ENCODE assay signal across 12 mouse cellular contexts in genomic region chr6:89333964-89334702, GRCm38 (mm10). TPM values are rescaled to one million over a fixed set of nuclear protein-coding genes. Genes with fewer than 3 reads are reported as not detected.
A peak's percentile ranks its signal among the peaks of the same experiment; 100 is the strongest.
DNase-seq lines count a peak whose midpoint lies in the region; ATAC-seq and TF ChIP-seq lines count a peak whose summit lies in the region.
"Had no signal": no experiment of that assay in that cellular context is flagged by ENCODE, and none has a peak within 500 bp of the region (broad histone marks: within the 10 kb centered on the region; RNA-seq: fewer than 3 reads in every experiment).

No protein-coding gene starts in this region.

- TF ChIP-seq CTCF in gastrocnemius, adult 2 months (IDR thresholded peaks at IDR 0.05), result no peak

- intact Hi-C loops in gastrocnemius, adult 2 months (cut with DNase I), result no loop called here

- H3K4me2 ChIP-seq in hindbrain, embryonic 11.5 days (replicated peaks; ENCODE audit: low read depth, low read length), result no peak overlapping the region
- H3K4me2 ChIP-seq in midbrain, embryonic 15.5 days, result peak overlapping the region; percentile 10

- H3K9ac ChIP-seq in hindbrain, embryonic 11.5 days (ENCODE audit: low read depth, low read length), result no peak overlapping the region
- H3K9ac ChIP-seq in midbrain, embryonic 15.5 days, result peak overlapping the region; percentile 8; the same call in 1 of the 2 replicates

- peak; percentile 86 for DNase-seq in R1 (ENCODE audit: low read depth, low spot score)
- DNase-seq in embryo, embryonic 11.5 days (ENCODE audit: low read depth, low spot score), result peak; percentile 43
- DNase-seq in hindbrain, embryonic 11.5 days (ENCODE audit: low spot score), result peak; percentile 90
- DNase-seq in spleen, postnatal 4 days (ENCODE audit: low spot score in 2 of 2), result no peak
- no peak for DNase-seq in gastrocnemius, adult 2 months
- no peak for DNase-seq in cerebellum, postnatal 25 days
- DNase-seq in thymus, postnatal 25 days, result no peak
- DNase-seq: cerebellum, adult 8-10 months; heart, postnatal 36 days; liver; right cerebral cortex, postnatal 25 days had no signal

- no peak overlapping the region for H3K4me3 ChIP-seq in hindbrain, embryonic 11.5 days (ENCODE audit: low read depth, low read length)
- H3K4me3 ChIP-seq in midbrain, embryonic 15.5 days, result no peak overlapping the region
- no peak overlapping the region for H3K4me3 ChIP-seq in gastrocnemius, adult 2 months

- WGBS in hindbrain, embryonic 11.5 days, result 60% methylated on average over 12 of the region's 12 CpGs
- WGBS in midbrain, embryonic 15.5 days, result 32% methylated on average over 12 of the region's 12 CpGs

- H3K27ac ChIP-seq in hindbrain, embryonic 11.5 days (ENCODE audit: low read depth, low read length), result peak overlapping the region; percentile 72
- peak overlapping the region; percentile 77 for H3K27ac ChIP-seq in midbrain, embryonic 15.5 days
- H3K27ac ChIP-seq in gastrocnemius, adult 2 months, result no peak overlapping the region

- peaks cover 40% of the 10 kb centered on the region; the same call in 1 of the 2 replicates for H3K36me3 ChIP-seq in hindbrain, embryonic 11.5 days (ENCODE audit: control insufficient read depth, insufficient read depth, low read length)
- peaks cover 71% of the 10 kb centered on the region for H3K36me3 ChIP-seq in midbrain, embryonic 15.5 days (replicated peaks)

- peak; percentile 93 for ATAC-seq in hindbrain, embryonic 11.5 days (ENCODE audit: low FRiP score)
- peak; percentile 86 for ATAC-seq in midbrain, embryonic 15.5 days (replicated peaks)

- peaks cover 8% of the 10 kb centered on the region for H3K4me1 ChIP-seq in hindbrain, embryonic 11.5 days (replicated peaks; ENCODE audit: control insufficient read depth, insufficient read depth, low read length)
- peaks cover 22% of the 10 kb centered on the region for H3K4me1 ChIP-seq in midbrain, embryonic 15.5 days

- no peaks in the 10 kb centered on the region for H3K27me3 ChIP-seq in hindbrain, embryonic 11.5 days (ENCODE audit: control insufficient read depth, insufficient read depth, low read length)
- no peaks in the 10 kb centered on the region for H3K27me3 ChIP-seq in midbrain, embryonic 15.5 days (replicated peaks)

- no peaks in the 10 kb centered on the region for H3K9me3 ChIP-seq in hindbrain, embryonic 11.5 days (ENCODE audit: control insufficient read depth, low read length)
- H3K9me3 ChIP-seq in midbrain, embryonic 15.5 days, result no peaks in the 10 kb centered on the region

RNA-seq across cellular contexts. Expression of gene Plxna1, which starts 28.3 kb away (rescaled TPM):
- 28.7 and 35.6 TPM in 2 replicates for polyA plus RNA-seq in hindbrain, embryonic 11.5 days (2014; fragmentation: Nextera tagmentation; extraction: Ambion mirVana)
- polyA plus RNA-seq in midbrain, embryonic 15.5 days (2015; fragmentation: Nextera tagmentation; extraction: Ambion mirVana), result 85.3 and 88.3 TPM in 2 replicates
- 10 to 100 TPM; 10.9 to 13.0 TPM for total RNA-seq in gastrocnemius, adult 2 months (2021)

Comparison
In these comparisons a context has a peak if more than half of its experiments do, and no peak if none do; other contexts are left out.
1. DNase-seq: peak in R1 (single experiment), embryo, embryonic 11.5 days (single experiment) and hindbrain, embryonic 11.5 days (single experiment); none in spleen, postnatal 4 days (0 of 2), gastrocnemius, adult 2 months (single experiment), cerebellum, postnatal 25 days (0 of 2) and thymus, postnatal 25 days (single experiment).